Mouse (Mus musculus): ENCODE results near the gene Tbc1d19. TPM values are rescaled to one million over a fixed set of nuclear protein-coding genes. Genes with fewer than 3 reads are reported as not detected.
A peak's percentile ranks its signal among the peaks of the same experiment; 100 is the strongest.

Gene Tbc1d19
- total RNA-seq (2014; rRNA removed; ENCODE audit: low replicate concordance) (21.2 and 25.1 TPM in 2 replicates), polyA plus RNA-seq (2015; fragmentation: Nextera tagmentation; extraction: Ambion mirVana) (17.7 and 20.8 TPM in 2 replicates)

DNA sequence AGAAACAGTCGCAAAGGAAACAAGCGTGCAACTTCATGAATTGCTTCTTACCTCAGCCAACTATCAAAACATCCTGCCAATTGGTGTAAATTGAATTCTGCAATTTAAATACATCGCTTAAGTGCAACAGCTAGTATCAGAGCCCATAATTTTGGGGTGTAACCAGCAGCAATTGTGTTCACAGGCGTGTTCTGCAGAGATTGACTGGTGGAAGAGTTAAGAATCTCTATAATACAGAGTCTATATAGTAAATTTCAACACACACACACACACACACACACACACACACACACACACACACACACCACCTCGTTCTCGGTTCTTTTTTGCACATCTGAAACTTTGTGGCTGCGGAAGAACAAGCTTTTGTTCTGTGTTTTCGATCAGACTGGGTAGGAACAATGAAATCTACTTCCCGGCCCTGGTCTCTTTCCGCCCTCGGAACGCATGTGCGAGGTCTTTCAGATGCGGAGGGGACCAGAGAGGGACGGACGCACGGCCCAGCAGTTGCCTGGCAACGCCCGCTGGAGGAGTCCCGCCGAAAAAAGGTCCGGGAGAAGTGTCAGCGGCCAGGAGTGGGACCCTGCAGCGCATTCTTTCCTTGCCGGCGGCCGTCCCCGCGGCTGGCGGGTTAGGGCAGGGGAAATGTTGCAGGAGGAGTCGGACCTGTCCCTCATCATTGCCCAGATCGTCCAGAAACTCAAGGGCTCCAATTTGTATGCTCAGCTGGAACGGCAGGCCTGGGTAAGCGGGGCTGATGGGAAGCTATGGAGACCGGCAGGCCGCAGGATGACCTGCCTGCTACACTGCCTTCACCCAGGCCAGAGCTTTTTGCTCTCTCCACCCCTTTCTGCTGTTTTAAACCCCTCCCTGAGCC is at the start of gene Tbc1d19:
Tbc1d19 (plus strand) TSS at position 492 of the 877 bp plus-strand sequence.
- Histone ChIP-seq H3K36me3 (replicated peaks; ENCODE audit: control insufficient read depth, insufficient read depth, low read length) (no peaks in the 10 kb centered on the region), H3K4me3 (ENCODE audit: low read depth, low read length) (peak within 1 kb of the TSS; percentile 87), H3K9ac (replicated peaks; ENCODE audit: low read depth, low read length) (peak within 1 kb of the TSS; percentile 52), H3K27ac (ENCODE audit: low read depth) (0 out of 2 replicates have a peak within 1 kb of the TSS, but pooled peaks have one; percentile 11), H3K4me1 (ENCODE audit: control insufficient read depth, insufficient read depth) (peaks cover 5% of the 10 kb centered on the region; the same call in 1 of the 2 replicates), H3K27me3 (ENCODE audit: control insufficient read depth, insufficient read depth, low read length) (no peaks in the 10 kb centered on the region), H3K9me3 (replicated peaks; ENCODE audit: control insufficient read depth, low read length) (no peaks in the 10 kb centered on the region), H3K4me2 (ENCODE audit: low read depth, low read length) (peak within 1 kb of the TSS; percentile 75)
- 6% methylated on average over 36 of the region's 36 CpGs for WGBS
- no peak for TF ChIP-seq CTCF (IDR thresholded peaks at IDR 0.05; ENCODE audit: low read depth)
- TF ChIP-seq EP300 (IDR thresholded peaks at IDR 0.05; ENCODE audit: low read depth), result no peak
- ATAC-seq (ENCODE audit: insufficient read depth, low read depth) (peak; percentile 99), DNase-seq (ENCODE audit: low spot score) (peak; percentile 87)

DNA sequence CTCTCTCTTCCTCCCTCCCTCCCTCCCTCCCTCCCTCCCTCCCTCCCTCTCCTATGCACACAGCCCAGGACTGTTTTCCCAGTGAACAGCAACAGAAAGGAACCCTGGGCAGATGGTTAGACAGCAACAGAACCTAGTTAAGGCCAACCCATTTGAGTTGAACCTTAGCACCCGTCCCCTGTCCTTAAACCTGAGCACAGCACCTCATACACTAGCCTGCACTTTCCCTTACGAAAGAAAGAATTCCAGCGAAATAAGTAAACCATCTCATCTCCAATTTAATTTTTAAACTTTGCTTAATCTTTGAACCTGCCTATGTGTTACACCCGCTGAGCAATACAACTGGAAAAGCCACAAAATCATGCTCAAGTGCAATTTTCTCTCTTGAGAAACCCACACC is 49.5 kb upstream of the Tbc1d19 start:
- no peaks in the 10 kb centered on the region for H3K9me3 ChIP-seq (replicated peaks; ENCODE audit: control insufficient read depth, low read length)

DNA sequence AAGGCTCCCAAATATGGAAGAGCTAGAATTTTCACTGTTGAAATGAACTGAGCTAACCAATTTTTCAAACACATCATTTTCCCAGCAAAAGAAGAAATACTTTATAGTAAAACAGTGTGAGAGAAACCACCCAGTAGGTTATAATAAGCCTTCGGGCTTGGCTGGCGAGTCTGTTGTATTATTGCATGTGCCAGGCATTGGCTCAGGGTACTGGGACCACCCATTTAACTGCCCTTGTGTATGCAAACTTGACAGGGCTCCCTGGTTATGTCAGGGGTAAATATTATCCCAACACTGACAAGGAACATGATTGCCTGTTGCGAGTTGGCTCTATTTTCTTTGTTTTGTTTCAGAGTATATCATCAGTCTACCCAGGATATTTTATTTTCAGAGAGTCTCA is 48.5 kb upstream of the Tbc1d19 start:
- Histone ChIP-seq H3K9me3 (replicated peaks; ENCODE audit: control insufficient read depth, low read length) (no peaks in the 10 kb centered on the region), H3K4me3 (ENCODE audit: low read depth, low read length) (no peak overlapping the region), H3K27me3 (ENCODE audit: control insufficient read depth, insufficient read depth, low read length) (no peaks in the 10 kb centered on the region), H3K27ac (ENCODE audit: low read depth) (no peak overlapping the region), H3K4me1 (ENCODE audit: control insufficient read depth, insufficient read depth) (no peaks in the 10 kb centered on the region), H3K36me3 (replicated peaks; ENCODE audit: control insufficient read depth, insufficient read depth, low read length) (no peaks in the 10 kb centered on the region), H3K4me2 (ENCODE audit: low read depth, low read length) (no peak overlapping the region), H3K9ac (replicated peaks; ENCODE audit: low read depth, low read length) (no peak overlapping the region)
- ATAC-seq (ENCODE audit: insufficient read depth, low read depth), result no peak
- WGBS, result 76% methylated on average over 3 of the region's 3 CpGs
- no peak for DNase-seq (ENCODE audit: low spot score)
- TF ChIP-seq EP300 (IDR thresholded peaks at IDR 0.05; ENCODE audit: low read depth), result no peak
- no peak for TF ChIP-seq CTCF (IDR thresholded peaks at IDR 0.05; ENCODE audit: low read depth)

More for the DNA sequence above, 49.5 kb upstream of the Tbc1d19 start:
- Histone ChIP-seq H3K9ac (replicated peaks; ENCODE audit: low read depth, low read length) (no peak overlapping the region), H3K27me3 (ENCODE audit: control insufficient read depth, insufficient read depth, low read length) (no peaks in the 10 kb centered on the region), H3K4me1 (ENCODE audit: control insufficient read depth, insufficient read depth) (no peaks in the 10 kb centered on the region), H3K4me2 (ENCODE audit: low read depth, low read length) (no peak overlapping the region), H3K27ac (ENCODE audit: low read depth) (no peak overlapping the region), H3K36me3 (replicated peaks; ENCODE audit: control insufficient read depth, insufficient read depth, low read length) (no peaks in the 10 kb centered on the region), H3K4me3 (ENCODE audit: low read depth, low read length) (no peak overlapping the region)
- WGBS, result 80% methylated on average over 4 of the region's 4 CpGs
- TF ChIP-seq CTCF (IDR thresholded peaks at IDR 0.05; ENCODE audit: low read depth) (no peak), EP300 (IDR thresholded peaks at IDR 0.05; ENCODE audit: low read depth) (no peak)
- ATAC-seq (ENCODE audit: insufficient read depth, low read depth) (no peak), DNase-seq (ENCODE audit: low spot score) (no peak)

DNA sequence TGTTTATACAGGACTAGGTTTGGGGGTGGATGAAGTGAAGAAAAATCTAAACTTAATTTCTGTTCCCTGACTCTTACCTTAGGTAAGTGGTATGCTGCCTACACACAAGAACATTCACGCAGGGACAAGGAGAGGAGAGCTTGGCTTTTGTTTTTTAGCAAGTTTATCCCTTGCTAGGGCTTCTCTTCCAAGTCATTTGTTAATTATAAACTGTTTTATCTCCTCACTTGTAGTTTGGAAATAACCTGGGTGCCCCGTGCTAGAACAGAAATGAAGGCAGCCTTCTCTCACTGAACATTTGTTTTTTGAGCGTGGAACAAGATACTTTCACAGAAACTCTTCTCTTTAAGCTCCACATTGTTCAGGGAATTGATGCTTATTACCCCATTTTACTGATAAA is 48.1 kb upstream of the Tbc1d19 start:
- H3K4me1 ChIP-seq (ENCODE audit: control insufficient read depth, insufficient read depth), result no peaks in the 10 kb centered on the region
- H3K4me2 ChIP-seq (ENCODE audit: low read depth, low read length), result no peak overlapping the region
- no peak overlapping the region for H3K4me3 ChIP-seq (ENCODE audit: low read depth, low read length)
- H3K36me3 ChIP-seq (replicated peaks; ENCODE audit: control insufficient read depth, insufficient read depth, low read length), result no peaks in the 10 kb centered on the region
- DNase-seq (ENCODE audit: low spot score) (no peak), ATAC-seq (ENCODE audit: insufficient read depth, low read depth) (no peak)
- no peaks in the 10 kb centered on the region for H3K9me3 ChIP-seq (replicated peaks; ENCODE audit: control insufficient read depth, low read length)
- H3K27me3 ChIP-seq (ENCODE audit: control insufficient read depth, insufficient read depth, low read length), result no peaks in the 10 kb centered on the region
- no peak overlapping the region for H3K27ac ChIP-seq (ENCODE audit: low read depth)
- no peak overlapping the region for H3K9ac ChIP-seq (replicated peaks; ENCODE audit: low read depth, low read length)
- TF ChIP-seq EP300 (IDR thresholded peaks at IDR 0.05; ENCODE audit: low read depth) (no peak), CTCF (IDR thresholded peaks at IDR 0.05; ENCODE audit: low read depth) (no peak)
- 75% methylated on average over 3 of the region's 3 CpGs for WGBS

DNA sequence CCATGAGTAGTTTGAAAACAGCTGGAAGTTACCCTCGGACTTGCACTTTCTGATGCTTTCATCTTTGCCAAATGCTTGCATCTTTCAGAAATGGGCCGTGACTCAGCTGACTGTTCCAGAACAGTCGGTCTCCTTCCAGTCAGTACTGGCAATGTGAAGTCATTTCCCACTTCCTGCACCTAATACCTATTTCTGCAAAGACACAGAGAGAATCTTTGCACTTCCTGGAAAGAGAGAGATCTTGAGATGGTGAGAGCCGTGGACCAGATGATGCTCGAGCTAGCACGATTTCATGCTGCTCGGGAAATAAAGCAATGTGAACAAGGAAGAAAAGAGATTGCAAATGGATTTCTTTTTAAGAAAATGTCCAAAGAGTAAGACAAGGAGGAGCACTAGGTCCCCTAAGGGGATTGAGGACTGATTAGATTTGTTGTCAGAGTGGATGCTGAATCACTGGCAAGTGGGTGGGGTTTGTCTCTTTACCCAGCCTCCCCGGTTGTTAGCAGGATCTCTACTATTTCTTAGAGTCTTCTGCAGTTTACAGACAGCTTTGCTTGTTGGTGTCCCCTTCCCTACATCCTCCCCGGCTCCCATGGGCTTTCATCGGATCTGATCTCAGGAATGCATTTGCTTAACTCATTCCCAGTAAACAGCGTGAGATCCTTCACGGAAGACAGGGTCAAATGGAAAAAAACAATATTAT is 24.4 kb upstream of the Tbc1d19 start:
- Histone ChIP-seq H3K4me2 (ENCODE audit: low read depth, low read length) (no peak overlapping the region), H3K9me3 (replicated peaks; ENCODE audit: control insufficient read depth, low read length) (no peaks in the 10 kb centered on the region), H3K27ac (ENCODE audit: low read depth) (no peak overlapping the region), H3K4me3 (ENCODE audit: low read depth, low read length) (no peak overlapping the region), H3K27me3 (ENCODE audit: control insufficient read depth, insufficient read depth, low read length) (no peaks in the 10 kb centered on the region), H3K36me3 (replicated peaks; ENCODE audit: control insufficient read depth, insufficient read depth, low read length) (no peaks in the 10 kb centered on the region), H3K4me1 (ENCODE audit: control insufficient read depth, insufficient read depth) (no peaks in the 10 kb centered on the region), H3K9ac (replicated peaks; ENCODE audit: low read depth, low read length) (no peak overlapping the region)
- TF ChIP-seq EP300 (IDR thresholded peaks at IDR 0.05; ENCODE audit: low read depth) (no peak), CTCF (IDR thresholded peaks at IDR 0.05; ENCODE audit: low read depth) (no peak)
- 54% methylated on average over 12 of the region's 12 CpGs for WGBS
- DNase-seq (ENCODE audit: low spot score), result no peak
- ATAC-seq (ENCODE audit: insufficient read depth, low read depth), result no peak
